Mouse (Mus musculus): Measurements from ENCODE around the gene Tuba4a.

Gene Tuba4a

GRCm38 (mm10) chr1:75219531-75219930, at the start of gene Tuba4a:
Tuba4a (minus strand) TSS chr1:75219865.
- DNase-seq = no peak

- DNase-seq = peak; percentile 78
These were observed 44.6 kb upstream of the Tuba4a start, which contains the start of gene Ptprn for GRCm38 (mm10) chr1:75264091-75264880. Ptprn (minus strand) TSS chr1:75264502.

- DNase-seq = no peak
These were observed 43.6 kb upstream of the Tuba4a start for GRCm38 (mm10) chr1:75262969-75263951.

- no peak for DNase-seq
These were observed 41.6 kb upstream of the Tuba4a start for GRCm38 (mm10) chr1:75261278-75261677.

GRCm38 (mm10) chr1:75255516-75256046, 35.9 kb upstream of the Tuba4a start:
- DNase-seq = no peak

- no peak for DNase-seq
These were observed 35.0 kb upstream of the Tuba4a start for GRCm38 (mm10) chr1:75254625-75255013.

GRCm38 (mm10) chr1:75253849-75254624, 34.4 kb upstream of the Tuba4a start:
- peak; percentile 84 for DNase-seq

GRCm38 (mm10) chr1:75253029-75253428, 33.4 kb upstream of the Tuba4a start:
- DNase-seq = no peak

GRCm38 (mm10) chr1:75252308-75252707, 32.6 kb upstream of the Tuba4a start:
- no peak for DNase-seq

- peak; percentile 85 for DNase-seq
These were observed 31.7 kb upstream of the Tuba4a start for GRCm38 (mm10) chr1:75251112-75251970.

GRCm38 (mm10) chr1:75250498-75250897, 30.8 kb upstream of the Tuba4a start:
- peak; percentile 60 for DNase-seq

GRCm38 (mm10) chr1:75248041-75248772, 28.5 kb upstream of the Tuba4a start:
- DNase-seq = no peak

GRCm38 (mm10) chr1:75247071-75247930, 27.6 kb upstream of the Tuba4a start:
- DNase-seq = no peak

- DNase-seq = no peak
These were observed 25.2 kb upstream of the Tuba4a start for GRCm38 (mm10) chr1:75244836-75245235.

GRCm38 (mm10) chr1:75244175-75244826, 24.6 kb upstream of the Tuba4a start:
- no peak for DNase-seq

- no peak for DNase-seq
These were observed 23.7 kb upstream of the Tuba4a start for GRCm38 (mm10) chr1:75243411-75243810.

GRCm38 (mm10) chr1:75239591-75239990, 19.9 kb upstream of the Tuba4a start:
- no peak for DNase-seq

- peak; percentile 87 for DNase-seq
These were observed 16.7 kb upstream of the Tuba4a start, which contains the start of gene Dnajb2 for GRCm38 (mm10) chr1:75236117-75237050. Dnajb2 (plus strand) TSS chr1:75236406.

All from cerebellum, adult 11 months (tissue).